Mouse (Mus musculus): ENCODE data around the gene Lims1.

GRCm38 (mm10) chr10:58373829-58374228, 50.6 kb downstream of the Lims1 start:
- no peak for TF ChIP-seq CTCF (IDR thresholded peaks at IDR 0.05; ENCODE audit: low read depth, low read length)
- no peak for TF ChIP-seq POLR2A (IDR thresholded peaks at IDR 0.05; ENCODE audit: extremely low read depth, insufficient read depth, low read length)

Data from liver, adult 2 months (tissue).